Mouse (Mus musculus) liver, embryonic 15.5 days (tissue): ENCODE measurements around the gene Zfp831. TPM values are rescaled to one million over a fixed set of nuclear protein-coding genes. Genes with fewer than 3 reads are reported as not detected.

Source experiments
- ATAC-seq: fragments of 200-750 bp; cut with Nextera tagmentation; 2 replicates; pipeline ENCODE4 v1.8.0; 2017; ENCODE audit warnings: moderate number of reproducible peaks, mild to moderate bottlenecking, moderate library complexity; ENCODE audit not compliant: insufficient read depth
- H3K27ac ChIP-seq: fragments of 300-500 bp; sonication (generic); replicated peaks from 2 replicates; pipeline ENCODE4 v1.5.1; 2015; ENCODE audit warnings: mild to moderate bottlenecking, inconsistent platforms
- H3K27me3 ChIP-seq: fragments of 300-500 bp; sonication (generic); 2 replicates; pipeline ENCODE4 v1.6.1; 2015; ENCODE audit warnings: mild to moderate bottlenecking, inconsistent platforms
- H3K36me3 ChIP-seq: fragments of 300-500 bp; sonication (generic); replicated peaks from 2 replicates; pipeline ENCODE4 v1.6.1; 2015; ENCODE audit warnings: moderate library complexity, mild to moderate bottlenecking, inconsistent platforms
- H3K4me1 ChIP-seq: fragments of 300-500 bp; sonication (generic); replicated peaks from 2 replicates; pipeline ENCODE4 v1.6.1; 2015; ENCODE audit warnings: inconsistent platforms
- H3K4me2 ChIP-seq: fragments of 300-500 bp; sonication (generic); 2 replicates; pipeline ENCODE4 v1.6.1; 2015; ENCODE audit warnings: moderate library complexity, mild to moderate bottlenecking, inconsistent platforms
- H3K4me3 ChIP-seq: fragments of 300-500 bp; sonication (generic); replicated peaks from 2 replicates; pipeline ENCODE4 v1.5.1; 2015; ENCODE audit warnings: mild to moderate bottlenecking, inconsistent platforms
- H3K9ac ChIP-seq: fragments of 300-500 bp; sonication (generic); 2 replicates; pipeline ENCODE4 v1.6.1; 2015; ENCODE audit warnings: moderate library complexity, mild to moderate bottlenecking, inconsistent platforms
- H3K9me3 ChIP-seq: fragments of 300-500 bp; sonication (generic); replicated peaks from 2 replicates; pipeline ENCODE4 v1.6.1; 2016; ENCODE audit warnings: inconsistent platforms
- WGBS: fragments of 180-500 bp; shearing (Covaris S2); methylation state at CpG from one replicate; pipeline ENCODE4 v1.1.7; 2015; ENCODE audit warnings: mixed read lengths; ENCODE audit not compliant: insufficient replicate concordance; 5-methylcytosine and 5-hydroxymethylcytosine counted together
- polyA plus RNA-seq: library from polyadenylated mRNA; unstranded; fragments of >200 nt; fragmentation: Nextera tagmentation; extraction: Ambion mirVana; gene quantifications from 2 replicates; pipeline ENCODE4 v1.2.1, GENCODE M21; 2015

Zfp831 gene
- polyA plus RNA-seq, 1 experiment from 2014 or later = 0.01 TPM

- Histone ChIP-seq H3K36me3 (no peaks in the 10 kb centered on the region), H3K4me3 (no peak overlapping the region), H3K4me1 (peaks cover 8% of the 10 kb centered on the region), H3K27ac (no peak overlapping the region), H3K27me3 (no peaks in the 10 kb centered on the region), H3K9me3 (no peaks in the 10 kb centered on the region), H3K4me2 (no peak overlapping the region), H3K9ac (no peak overlapping the region)
- ATAC-seq = no peak
- WGBS = 61% methylated on average over 5 of the region's 5 CpGs
Observed at GRCm38 (mm10) chr2:174606376-174606775, 37.0 kb upstream of the Zfp831 start.

GRCm38 (mm10) chr2:174609892-174610291, 33.4 kb upstream of the Zfp831 start:
- ATAC-seq = no peak
- Histone ChIP-seq H3K4me3 (no peak overlapping the region), H3K4me1 (peaks cover 13% of the 10 kb centered on the region), H3K27ac (no peak overlapping the region), H3K9ac (no peak overlapping the region), H3K36me3 (no peaks in the 10 kb centered on the region), H3K27me3 (no peaks in the 10 kb centered on the region), H3K9me3 (no peaks in the 10 kb centered on the region), H3K4me2 (no peak overlapping the region)
- WGBS = 78% methylated on average over 5 of the region's 5 CpGs

GRCm38 (mm10) chr2:174612386-174613063, 30.8 kb upstream of the Zfp831 start:
- ATAC-seq = no peak
- 11% methylated on average over 2 of the region's 2 CpGs for WGBS

DNA sequence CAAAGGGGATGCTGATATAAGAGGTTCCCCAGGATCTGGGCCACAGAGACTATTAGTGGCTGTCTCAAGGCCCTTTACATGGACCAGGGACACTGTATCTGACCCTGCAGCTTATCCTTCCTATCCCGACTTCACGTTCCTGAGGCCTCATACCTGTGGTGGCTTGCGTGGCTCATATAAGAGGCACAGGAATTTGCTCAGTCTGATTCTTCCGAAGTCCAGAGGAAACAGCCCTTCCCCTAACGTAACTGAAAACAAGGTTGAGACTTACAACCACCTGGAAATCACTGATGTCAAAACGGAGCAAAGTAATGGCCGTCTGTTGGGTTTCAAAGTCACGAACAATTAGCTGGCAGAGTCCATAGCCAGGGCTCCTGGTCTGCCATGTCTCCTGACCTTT, 30.1 kb upstream of the Zfp831 start:
- H3K4me3 ChIP-seq = no peak overlapping the region
- 68% methylated on average over 8 of the region's 8 CpGs for WGBS

More at GRCm38 (mm10) chr2:174612386-174613063, 30.8 kb upstream of the Zfp831 start:
- H3K4me3 ChIP-seq = no peak overlapping the region
- H3K36me3 ChIP-seq = no peaks in the 10 kb centered on the region
- H3K27me3 ChIP-seq = no peaks in the 10 kb centered on the region
- no peak overlapping the region for H3K4me2 ChIP-seq
- no peak overlapping the region for H3K27ac ChIP-seq
- H3K9me3 ChIP-seq = no peaks in the 10 kb centered on the region
- no peak overlapping the region for H3K9ac ChIP-seq
- peaks cover 13% of the 10 kb centered on the region for H3K4me1 ChIP-seq

DNA sequence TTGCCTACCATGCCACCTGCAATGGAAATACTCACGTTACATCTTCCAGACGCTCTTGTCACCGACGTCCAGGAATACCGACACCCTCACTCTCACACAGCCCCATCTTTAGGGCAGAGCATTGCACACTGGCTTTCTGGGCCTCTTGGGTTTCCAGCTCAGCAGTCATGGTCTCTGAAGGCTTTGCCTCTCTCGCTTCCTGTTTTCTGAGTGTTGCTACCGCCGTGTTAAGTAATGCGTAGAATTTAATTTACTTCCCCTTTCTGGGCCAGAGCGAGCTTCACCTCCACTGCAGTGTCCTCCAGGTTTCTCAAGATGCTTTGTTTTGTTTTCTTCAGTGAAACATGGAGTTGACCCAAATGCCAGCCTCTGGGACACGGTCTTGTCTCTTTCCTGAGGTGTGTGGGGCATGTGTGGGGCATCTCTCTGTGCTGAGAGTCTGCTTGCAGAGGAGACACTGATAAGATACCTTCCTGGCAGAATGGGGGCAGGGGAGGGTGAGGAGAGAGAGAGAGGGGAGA, 29.4 kb upstream of the Zfp831 start:
- H3K9ac ChIP-seq = no peak overlapping the region
- no peaks in the 10 kb centered on the region for H3K27me3 ChIP-seq
- H3K4me1 ChIP-seq = peaks cover 13% of the 10 kb centered on the region
- ATAC-seq = peak; percentile 55
- H3K36me3 ChIP-seq = no peaks in the 10 kb centered on the region
- H3K4me3 ChIP-seq = peak overlapping the region; percentile 15
- H3K9me3 ChIP-seq = no peaks in the 10 kb centered on the region
- peak overlapping the region; percentile 37 for H3K4me2 ChIP-seq
- no peak overlapping the region; the same call in 1 of the 2 replicates for H3K27ac ChIP-seq
- 24% methylated on average over 11 of the region's 11 CpGs for WGBS

More for the DNA sequence above, 30.1 kb upstream of the Zfp831 start:
- peaks cover 13% of the 10 kb centered on the region for H3K4me1 ChIP-seq
- no peak overlapping the region for H3K9ac ChIP-seq
- H3K27ac ChIP-seq = no peak overlapping the region
- no peaks in the 10 kb centered on the region for H3K36me3 ChIP-seq
- no peaks in the 10 kb centered on the region for H3K27me3 ChIP-seq
- no peaks in the 10 kb centered on the region for H3K9me3 ChIP-seq
- ATAC-seq = no peak
- H3K4me2 ChIP-seq = peak overlapping the region; percentile 37

- Histone ChIP-seq H3K9ac (no peak overlapping the region), H3K4me2 (no peak overlapping the region), H3K4me1 (peaks cover 14% of the 10 kb centered on the region), H3K27ac (peak overlapping the region; percentile 35; the same call in 1 of the 2 replicates), H3K36me3 (no peaks in the 10 kb centered on the region), H3K27me3 (no peaks in the 10 kb centered on the region), H3K4me3 (no peak overlapping the region), H3K9me3 (no peaks in the 10 kb centered on the region)
- 24% methylated on average over 7 of the region's 7 CpGs for WGBS
- peak; percentile 85 for ATAC-seq
Observed at GRCm38 (mm10) chr2:174621881-174622280, 21.5 kb upstream of the Zfp831 start.

DNA sequence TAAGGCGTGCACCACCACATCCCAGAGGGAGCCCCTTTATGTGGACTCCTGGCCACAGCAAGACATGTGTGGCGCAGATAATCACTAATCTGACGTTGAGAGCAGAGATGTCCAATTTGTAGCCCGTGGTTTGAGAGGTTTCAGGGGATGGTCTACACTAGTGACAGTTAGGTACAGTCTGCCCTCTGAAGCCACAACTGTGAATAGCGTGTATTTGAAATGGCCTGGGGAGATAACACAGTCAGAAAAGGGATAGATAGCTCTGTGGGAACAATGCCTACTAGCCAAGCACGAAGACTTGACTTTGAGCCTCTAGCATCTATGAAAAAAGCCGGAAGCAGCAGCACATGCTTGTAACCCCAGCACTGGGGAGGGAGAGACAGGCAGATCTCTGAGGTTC, 18.9 kb upstream of the Zfp831 start:
- no peaks in the 10 kb centered on the region for H3K27me3 ChIP-seq
- WGBS = 23% methylated on average over 7 of the region's 7 CpGs
- no peaks in the 10 kb centered on the region for H3K36me3 ChIP-seq
- no peak overlapping the region for H3K4me3 ChIP-seq
- H3K9ac ChIP-seq = no peak overlapping the region
- ATAC-seq = peak; percentile 51; the same call in 1 of the 2 replicates
- peaks cover 14% of the 10 kb centered on the region for H3K4me1 ChIP-seq
- no peaks in the 10 kb centered on the region for H3K9me3 ChIP-seq
- no peak overlapping the region for H3K4me2 ChIP-seq
- no peak overlapping the region for H3K27ac ChIP-seq

DNA sequence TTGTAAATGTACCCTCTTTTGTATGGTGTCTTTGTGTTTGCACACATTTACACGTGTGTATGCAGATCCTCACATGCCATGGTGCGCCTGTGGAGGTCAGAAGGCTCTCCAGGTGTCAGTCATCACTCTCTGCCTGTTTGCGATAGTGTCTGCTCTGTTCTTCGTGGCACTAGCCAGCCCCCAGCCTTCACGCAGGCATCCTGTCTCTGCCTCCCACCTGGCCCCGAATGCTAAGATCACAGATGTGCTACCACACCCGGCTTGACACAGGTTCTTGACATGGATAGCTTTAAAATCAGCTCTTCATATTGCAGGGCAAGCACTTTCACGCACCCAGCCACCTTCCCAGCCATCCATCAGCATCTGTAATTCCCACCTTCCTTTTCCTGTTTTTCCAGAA, 16.3 kb upstream of the Zfp831 start:
- H3K9ac ChIP-seq = no peak overlapping the region
- no peak overlapping the region for H3K4me3 ChIP-seq
- no peaks in the 10 kb centered on the region for H3K27me3 ChIP-seq
- no peaks in the 10 kb centered on the region for H3K9me3 ChIP-seq
- no peak for ATAC-seq
- no peaks in the 10 kb centered on the region for H3K36me3 ChIP-seq
- H3K4me1 ChIP-seq = peaks cover 5% of the 10 kb centered on the region
- no peak overlapping the region for H3K27ac ChIP-seq
- no peak overlapping the region for H3K4me2 ChIP-seq
- WGBS = 64% methylated on average over 8 of the region's 8 CpGs

GRCm38 (mm10) chr2:174629299-174629850, 14.0 kb upstream of the Zfp831 start:
- H3K27me3 ChIP-seq = no peaks in the 10 kb centered on the region; the same call in 1 of the 2 replicates
- no peak overlapping the region for H3K4me2 ChIP-seq
- no peak overlapping the region for H3K27ac ChIP-seq
- no peak overlapping the region for H3K9ac ChIP-seq
- WGBS = 39% methylated on average over 6 of the region's 6 CpGs
- no peaks in the 10 kb centered on the region for H3K36me3 ChIP-seq
- H3K9me3 ChIP-seq = no peaks in the 10 kb centered on the region
- H3K4me1 ChIP-seq = 0 out of 2 replicates have a peak, but pooled peaks cover under 1% of the 10 kb centered on the region
- no peak for ATAC-seq
- H3K4me3 ChIP-seq = no peak overlapping the region

- 0% methylated on average over 1 of the region's 1 CpGs for WGBS
- no peaks in the 10 kb centered on the region for H3K4me1 ChIP-seq
- H3K4me2 ChIP-seq = no peak overlapping the region
- ATAC-seq = no peak; the same call in 1 of the 2 replicates
- no peak overlapping the region for H3K4me3 ChIP-seq
- H3K36me3 ChIP-seq = no peaks in the 10 kb centered on the region
- H3K9me3 ChIP-seq = no peaks in the 10 kb centered on the region
- no peaks in the 10 kb centered on the region; the same call in 1 of the 2 replicates for H3K27me3 ChIP-seq
- no peak overlapping the region for H3K9ac ChIP-seq
- no peak overlapping the region for H3K27ac ChIP-seq
Observed at GRCm38 (mm10) chr2:174636750-174637149, 6.6 kb upstream of the Zfp831 start.

- no peak for ATAC-seq
- no peak overlapping the region for H3K4me2 ChIP-seq
- H3K27me3 ChIP-seq = no peaks in the 10 kb centered on the region
- no peak overlapping the region for H3K4me3 ChIP-seq
- H3K27ac ChIP-seq = no peak overlapping the region
- H3K9ac ChIP-seq = no peak overlapping the region
- H3K36me3 ChIP-seq = no peaks in the 10 kb centered on the region
- WGBS = 74% methylated on average over 10 of the region's 10 CpGs
- no peaks in the 10 kb centered on the region for H3K4me1 ChIP-seq
- no peaks in the 10 kb centered on the region for H3K9me3 ChIP-seq
Observed at GRCm38 (mm10) chr2:174644975-174645374, 1.6 kb downstream of the Zfp831 start.
